Mouse (Mus musculus) macrophage (primary cell): ENCODE results near the gene Mertk. TPM values are rescaled to one million over a fixed set of nuclear protein-coding genes. Genes with fewer than 3 reads are reported as not detected.

Experiments used
- H3K27ac ChIP-seq: fragments of 350-480 bp; formaldehyde crosslinking; 2 replicates; pipeline ENCODE4 v1.9.0; 2021
- H3K36me3 ChIP-seq: fragments of 350-480 bp; formaldehyde crosslinking; 2 replicates; pipeline ENCODE4 v1.9.0; 2021; ENCODE audit errors: inconsistent target
- H3K4me3 ChIP-seq: fragments of 350-480 bp; formaldehyde crosslinking; 2 replicates; pipeline ENCODE4 v1.9.0; 2021; ENCODE audit errors: inconsistent target
- H3K79me2 ChIP-seq: fragments of 350-480 bp; formaldehyde crosslinking; 2 replicates; pipeline ENCODE4 v1.9.0; 2021; ENCODE audit errors: inconsistent target
- WGBS: methylation state at CpG from one replicate; pipeline ENCODE4 v1.1.7; 2026; ENCODE audit warnings: inconsistent platforms; ENCODE audit not compliant: missing documents; 5-methylcytosine and 5-hydroxymethylcytosine counted together
- polyA plus RNA-seq: library from polyadenylated mRNA; stranded (reverse); fragments of 250-400 nt; gene quantifications from 3 replicates; pipeline ENCODE4 v1.2.4, GENCODE M21; 2018; ENCODE audit warnings: inconsistent platforms

The Mertk gene
- polyA plus RNA-seq, 1 experiment from 2014 or later: 164 TPM

- Histone ChIP-seq H3K4me3 (no peak overlapping the region), H3K79me2 (peaks cover 93% of the 10 kb centered on the region), H3K27ac (no peak overlapping the region), H3K36me3 (peaks cover 47% of the 10 kb centered on the region)
- 68% methylated on average over 3 of the region's 3 CpGs for WGBS
Observed at GRCm38 (mm10) chr2:128704474-128704873, 5.7 kb downstream of the Mertk start.

GRCm38 (mm10) chr2:128709264-128709663, 10.5 kb downstream of the Mertk start:
- peaks cover 36% of the 10 kb centered on the region for H3K36me3 ChIP-seq
- H3K4me3 ChIP-seq: no peak overlapping the region
- WGBS: 65% methylated on average over 6 of the region's 6 CpGs
- H3K27ac ChIP-seq: peak overlapping the region; percentile 87
- H3K79me2 ChIP-seq: peaks cover 89% of the 10 kb centered on the region

- WGBS: 72% methylated on average over 6 of the region's 6 CpGs
- peak overlapping the region; percentile 87 for H3K27ac ChIP-seq
Observed at GRCm38 (mm10) chr2:128710609-128711008, 11.9 kb downstream of the Mertk start.

GRCm38 (mm10) chr2:128712940-128713339, 14.2 kb downstream of the Mertk start:
- peaks cover 89% of the 10 kb centered on the region for H3K79me2 ChIP-seq
- 92% methylated on average over 3 of the region's 6 CpGs for WGBS
- peaks cover 5% of the 10 kb centered on the region; the same call in 1 of the 2 replicates for H3K36me3 ChIP-seq
- H3K27ac ChIP-seq: no peak overlapping the region
- no peak overlapping the region for H3K4me3 ChIP-seq

More at GRCm38 (mm10) chr2:128710609-128711008, 11.9 kb downstream of the Mertk start:
- peaks cover 23% of the 10 kb centered on the region for H3K36me3 ChIP-seq
- no peak overlapping the region for H3K4me3 ChIP-seq
- H3K79me2 ChIP-seq: peaks cover 89% of the 10 kb centered on the region

DNA sequence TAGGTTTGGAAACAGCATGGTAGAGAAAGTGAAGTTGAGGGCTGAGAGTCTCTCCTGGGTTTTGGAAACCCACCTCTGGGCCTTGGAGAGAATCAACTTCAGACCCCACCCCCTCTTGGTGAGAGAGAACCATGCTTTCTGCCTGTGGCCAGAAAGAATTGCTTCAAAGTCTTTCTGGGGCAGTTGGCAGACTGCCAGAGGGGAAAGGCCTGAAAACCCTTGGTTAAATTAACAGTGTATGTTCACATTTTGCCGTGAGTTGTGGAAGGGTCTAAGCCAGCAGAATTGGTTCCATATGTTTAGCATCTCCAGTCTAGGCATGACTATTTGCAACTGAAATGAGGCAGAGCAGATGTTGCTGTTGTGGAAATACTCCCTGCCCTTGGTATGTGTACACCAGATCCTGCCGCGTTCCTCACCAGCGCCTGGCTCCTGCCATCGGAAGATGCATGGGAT, 14.8 kb downstream of the Mertk start:
- 89% methylated on average over 5 of the region's 5 CpGs for WGBS
- H3K27ac ChIP-seq: no peak overlapping the region
- H3K79me2 ChIP-seq: peaks cover 86% of the 10 kb centered on the region

DNA sequence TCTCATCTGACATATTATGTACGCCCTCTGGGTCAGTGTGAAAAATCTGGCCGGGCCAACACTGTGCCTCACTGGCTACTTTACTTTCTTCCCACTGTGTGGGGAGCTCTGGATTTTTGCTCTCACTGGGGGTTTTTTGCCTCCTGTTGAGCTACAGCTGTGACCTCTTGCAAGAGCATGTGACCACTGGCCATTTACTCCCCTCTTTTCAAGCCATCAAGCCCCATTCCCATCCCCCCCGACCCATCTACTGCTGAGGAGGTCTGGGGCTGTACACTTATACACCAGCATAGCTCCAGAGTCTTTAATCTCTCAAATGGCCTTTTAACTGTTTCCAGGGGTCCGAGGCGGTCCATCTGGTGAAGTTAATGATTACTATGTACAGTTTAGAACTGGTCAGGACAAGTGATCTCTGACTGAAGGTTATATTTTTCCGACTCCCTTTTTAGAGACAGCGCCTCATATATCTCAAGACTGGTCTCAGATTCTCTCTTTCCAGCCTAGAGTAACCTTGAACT, 16.0 kb downstream of the Mertk start:
- Histone ChIP-seq H3K36me3 (peaks cover 5% of the 10 kb centered on the region; the same call in 1 of the 2 replicates), H3K27ac (no peak overlapping the region)
- 89% methylated on average over 7 of the region's 7 CpGs for WGBS

More for the DNA sequence above, 14.8 kb downstream of the Mertk start:
- peaks cover 5% of the 10 kb centered on the region; the same call in 1 of the 2 replicates for H3K36me3 ChIP-seq
- no peak overlapping the region for H3K4me3 ChIP-seq

DNA sequence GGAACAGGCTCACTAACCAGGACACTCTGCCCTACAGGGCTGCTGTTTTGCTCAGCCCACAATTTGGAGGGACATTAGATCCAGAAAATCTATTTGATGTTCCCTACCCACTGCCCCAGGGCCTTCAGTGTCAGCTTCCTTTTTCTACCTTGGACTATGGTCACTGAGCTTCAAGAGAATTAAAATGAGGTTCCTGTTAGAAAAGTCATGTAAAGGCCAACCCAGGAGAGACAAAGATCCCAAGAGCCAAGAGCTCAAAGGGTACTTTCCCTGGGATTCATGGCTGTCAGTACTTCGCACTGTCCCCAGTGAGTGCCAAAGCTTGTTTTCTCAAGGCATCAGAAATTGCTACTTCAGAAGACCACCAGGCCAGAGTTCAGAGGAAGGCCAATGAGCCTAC, 17.2 kb downstream of the Mertk start:
- Histone ChIP-seq H3K36me3 (peaks cover 6% of the 10 kb centered on the region; the same call in 1 of the 2 replicates), H3K27ac (no peak overlapping the region), H3K79me2 (peaks cover 85% of the 10 kb centered on the region), H3K4me3 (no peak overlapping the region)
- WGBS: 100% methylated on average over 1 of the region's 1 CpGs

More for the DNA sequence above, 16.0 kb downstream of the Mertk start:
- Histone ChIP-seq H3K4me3 (no peak overlapping the region), H3K79me2 (peaks cover 84% of the 10 kb centered on the region)

GRCm38 (mm10) chr2:128719380-128719779, 20.6 kb downstream of the Mertk start:
- 54% methylated on average over 2 of the region's 2 CpGs for WGBS
- Histone ChIP-seq H3K4me3 (no peak overlapping the region), H3K36me3 (peaks cover 15% of the 10 kb centered on the region; the same call in 1 of the 2 replicates), H3K79me2 (peaks cover 85% of the 10 kb centered on the region; the same call in 1 of the 2 replicates), H3K27ac (peak overlapping the region; percentile 93)

- Histone ChIP-seq H3K79me2 (peaks cover 85% of the 10 kb centered on the region; the same call in 1 of the 2 replicates), H3K4me3 (no peak overlapping the region), H3K36me3 (peaks cover 23% of the 10 kb centered on the region; the same call in 1 of the 2 replicates), H3K27ac (no peak overlapping the region)
- WGBS: 98% methylated on average over 4 of the region's 5 CpGs
Observed at GRCm38 (mm10) chr2:128722106-128722710, 23.5 kb downstream of the Mertk start.

DNA sequence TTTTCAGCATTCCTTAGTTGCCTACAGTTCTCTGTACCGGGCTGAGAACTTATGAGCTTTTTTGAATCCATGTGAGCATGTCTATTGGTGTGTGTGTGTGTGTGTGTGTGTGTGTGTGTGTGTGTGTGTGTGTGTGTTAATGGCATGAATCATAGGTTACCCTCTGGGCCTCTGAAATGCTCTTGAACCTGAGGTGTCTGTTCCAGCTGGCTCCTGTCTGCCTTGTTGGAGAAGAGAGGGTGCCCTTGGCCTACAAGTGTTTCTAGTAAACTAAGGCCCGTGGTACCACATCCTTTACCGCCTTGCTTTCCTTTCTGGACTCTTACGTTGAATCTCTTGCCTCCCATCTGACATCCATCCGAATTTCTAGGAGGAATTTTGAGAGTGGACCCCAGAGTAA, 27.3 kb downstream of the Mertk start:
- WGBS: 83% methylated on average over 5 of the region's 5 CpGs
- H3K36me3 ChIP-seq: peaks cover 56% of the 10 kb centered on the region
- no peak overlapping the region for H3K4me3 ChIP-seq
- H3K79me2 ChIP-seq: peaks cover 97% of the 10 kb centered on the region; the same call in 1 of the 2 replicates
- no peak overlapping the region for H3K27ac ChIP-seq

GRCm38 (mm10) chr2:128726626-128727025, 27.9 kb downstream of the Mertk start:
- WGBS: 98% methylated on average over 6 of the region's 7 CpGs

DNA sequence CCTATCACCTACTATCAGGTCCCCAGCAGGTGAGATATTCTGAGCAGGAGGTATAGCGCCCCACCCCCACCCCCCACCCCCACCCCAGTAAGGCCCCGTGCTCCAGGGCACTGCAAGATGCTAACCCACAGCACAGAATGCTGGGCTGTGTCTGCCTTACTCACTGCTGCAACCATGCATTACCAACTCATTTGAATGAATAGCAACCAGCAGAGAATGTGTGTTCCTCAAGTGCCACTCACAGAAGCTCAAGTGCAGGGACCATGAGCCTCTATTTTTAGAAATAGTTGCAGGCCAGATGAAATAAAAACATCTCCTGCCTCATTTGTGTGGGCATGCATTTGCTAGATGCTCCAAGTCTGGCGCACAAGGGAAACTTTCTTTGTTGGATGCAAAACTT, 28.8 kb downstream of the Mertk start:
- peaks cover 97% of the 10 kb centered on the region; the same call in 1 of the 2 replicates for H3K79me2 ChIP-seq
- 89% methylated on average over 2 of the region's 3 CpGs for WGBS
- no peak overlapping the region for H3K27ac ChIP-seq
- no peak overlapping the region for H3K4me3 ChIP-seq
- H3K36me3 ChIP-seq: peaks cover 68% of the 10 kb centered on the region

More at GRCm38 (mm10) chr2:128726626-128727025, 27.9 kb downstream of the Mertk start:
- Histone ChIP-seq H3K36me3 (peaks cover 58% of the 10 kb centered on the region), H3K27ac (no peak overlapping the region), H3K4me3 (no peak overlapping the region), H3K79me2 (peaks cover 97% of the 10 kb centered on the region; the same call in 1 of the 2 replicates)

DNA sequence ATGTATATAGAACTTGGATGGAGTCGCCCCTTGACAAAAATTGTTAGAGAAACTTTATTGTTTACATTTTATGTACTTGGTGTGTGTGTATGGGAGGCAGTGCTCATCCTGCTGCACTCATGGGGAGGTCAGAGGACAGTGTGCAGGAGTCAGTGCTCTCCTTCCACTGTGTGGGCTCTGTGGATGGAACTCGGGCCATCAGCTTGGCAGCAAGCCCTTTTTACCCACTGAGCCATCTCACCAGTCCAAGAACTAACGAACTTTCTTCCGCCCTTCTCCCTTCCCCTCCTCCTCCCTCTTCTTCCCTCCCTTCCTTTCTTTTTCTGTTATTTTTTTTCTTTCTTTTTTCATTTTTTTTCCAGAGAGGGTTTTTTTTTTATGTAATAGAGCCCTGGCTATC, 29.3 kb downstream of the Mertk start:
- peaks cover 71% of the 10 kb centered on the region for H3K36me3 ChIP-seq
- no peak overlapping the region for H3K27ac ChIP-seq
- WGBS: 98% methylated on average over 4 of the region's 4 CpGs
- peaks cover 97% of the 10 kb centered on the region; the same call in 1 of the 2 replicates for H3K79me2 ChIP-seq
- H3K4me3 ChIP-seq: no peak overlapping the region

- H3K4me3 ChIP-seq: no peak overlapping the region
- peaks cover 69% of the 10 kb centered on the region for H3K36me3 ChIP-seq
- peaks cover 95% of the 10 kb centered on the region; the same call in 1 of the 2 replicates for H3K79me2 ChIP-seq
- WGBS: 92% methylated on average over 7 of the region's 7 CpGs
- no peak overlapping the region for H3K27ac ChIP-seq
Observed at GRCm38 (mm10) chr2:128729141-128729540, 30.4 kb downstream of the Mertk start.

GRCm38 (mm10) chr2:128731514-128731913, 32.8 kb downstream of the Mertk start:
- Histone ChIP-seq H3K36me3 (peaks cover 82% of the 10 kb centered on the region), H3K27ac (no peak overlapping the region), H3K4me3 (no peak overlapping the region), H3K79me2 (peaks cover 94% of the 10 kb centered on the region; the same call in 1 of the 2 replicates)
- WGBS: 97% methylated on average over 10 of the region's 10 CpGs
